Mouse (Mus musculus): ENCODE results near the gene Actn1. TPM values are rescaled to one million over a fixed set of nuclear protein-coding genes. Genes with fewer than 3 reads are reported as not detected.

Gene Actn1
- polyA plus RNA-seq, 1 experiment from 2014 or later: 28.7 TPM

DNA sequence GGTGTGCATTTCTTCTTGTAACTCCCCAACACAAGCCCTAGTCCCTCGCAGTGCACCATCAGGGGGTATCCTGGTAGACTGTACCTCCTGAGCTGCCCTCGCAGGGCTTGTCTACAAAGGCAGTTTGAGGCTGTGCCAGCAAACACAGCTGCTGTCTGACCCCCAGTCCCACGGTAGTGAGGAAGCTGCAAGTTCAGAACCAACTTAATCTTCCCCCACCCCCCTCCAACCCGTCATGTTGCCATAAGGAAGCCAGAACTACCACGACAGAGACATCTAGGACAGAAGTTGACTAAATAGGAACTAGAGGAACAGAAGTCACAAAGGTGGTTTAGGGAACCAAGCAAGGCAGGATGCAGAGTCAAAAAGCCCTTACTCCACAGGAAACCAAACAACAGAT, 28.9 kb downstream of the Actn1 start:
- Histone ChIP-seq H3K4me2 (replicated peaks; ENCODE audit: low read depth) (no peak overlapping the region; the same call in 1 of the 2 replicates), H3K4me3 (ENCODE audit: low read depth, low read length) (no peak overlapping the region), H3K9ac (ENCODE audit: low read depth, low read length) (0 out of 2 replicates have a peak overlapping the region, but pooled peaks have one; percentile 13), H3K27ac (ENCODE audit: low read depth, low read length) (peak overlapping the region; percentile 92), H3K27me3 (replicated peaks; ENCODE audit: control insufficient read depth, insufficient read depth, low read length) (no peaks in the 10 kb centered on the region), H3K4me1 (replicated peaks; ENCODE audit: control insufficient read depth, insufficient read depth, low read length) (peaks cover 44% of the 10 kb centered on the region), H3K36me3 (ENCODE audit: control insufficient read depth, insufficient read depth) (peaks cover 8% of the 10 kb centered on the region; the same call in 1 of the 2 replicates), H3K9me3 (ENCODE audit: control insufficient read depth) (no peaks in the 10 kb centered on the region)
- ATAC-seq: no peak
- WGBS: 15% methylated on average over 5 of the region's 5 CpGs
- no peak for TF ChIP-seq CTCF (IDR thresholded peaks at IDR 0.05; ENCODE audit: low read depth)

GRCm38 (mm10) chr12:80230854-80231253, 29.3 kb downstream of the Actn1 start:
- Histone ChIP-seq H3K4me2 (replicated peaks; ENCODE audit: low read depth) (peak overlapping the region; percentile 52), H3K4me1 (replicated peaks; ENCODE audit: control insufficient read depth, insufficient read depth, low read length) (peaks cover 47% of the 10 kb centered on the region), H3K36me3 (ENCODE audit: control insufficient read depth, insufficient read depth) (peaks cover 8% of the 10 kb centered on the region; the same call in 1 of the 2 replicates), H3K27me3 (replicated peaks; ENCODE audit: control insufficient read depth, insufficient read depth, low read length) (no peaks in the 10 kb centered on the region), H3K4me3 (ENCODE audit: low read depth, low read length) (no peak overlapping the region), H3K9ac (ENCODE audit: low read depth, low read length) (0 out of 2 replicates have a peak overlapping the region, but pooled peaks have one; percentile 13), H3K27ac (ENCODE audit: low read depth, low read length) (peak overlapping the region; percentile 92), H3K9me3 (ENCODE audit: control insufficient read depth) (no peaks in the 10 kb centered on the region)
- no peak for TF ChIP-seq CTCF (IDR thresholded peaks at IDR 0.05; ENCODE audit: low read depth)
- no peak for ATAC-seq
- WGBS: 36% methylated on average over 5 of the region's 5 CpGs

GRCm38 (mm10) chr12:80230111-80230700, 30.0 kb downstream of the Actn1 start:
- no peaks in the 10 kb centered on the region for H3K27me3 ChIP-seq (replicated peaks; ENCODE audit: control insufficient read depth, insufficient read depth, low read length)
- peaks cover 48% of the 10 kb centered on the region for H3K4me1 ChIP-seq (replicated peaks; ENCODE audit: control insufficient read depth, insufficient read depth, low read length)
- 3% methylated on average over 10 of the region's 10 CpGs for WGBS
- peak; percentile 85 for ATAC-seq
- H3K27ac ChIP-seq (ENCODE audit: low read depth, low read length): peak overlapping the region; percentile 92
- H3K9ac ChIP-seq (ENCODE audit: low read depth, low read length): no peak overlapping the region
- H3K4me3 ChIP-seq (ENCODE audit: low read depth, low read length): no peak overlapping the region
- H3K36me3 ChIP-seq (ENCODE audit: control insufficient read depth, insufficient read depth): peaks cover 10% of the 10 kb centered on the region; the same call in 1 of the 2 replicates
- peak; percentile 63 for TF ChIP-seq CTCF (IDR thresholded peaks at IDR 0.05; ENCODE audit: low read depth)
- H3K4me2 ChIP-seq (replicated peaks; ENCODE audit: low read depth): peak overlapping the region; percentile 52
- H3K9me3 ChIP-seq (ENCODE audit: control insufficient read depth): no peaks in the 10 kb centered on the region

DNA sequence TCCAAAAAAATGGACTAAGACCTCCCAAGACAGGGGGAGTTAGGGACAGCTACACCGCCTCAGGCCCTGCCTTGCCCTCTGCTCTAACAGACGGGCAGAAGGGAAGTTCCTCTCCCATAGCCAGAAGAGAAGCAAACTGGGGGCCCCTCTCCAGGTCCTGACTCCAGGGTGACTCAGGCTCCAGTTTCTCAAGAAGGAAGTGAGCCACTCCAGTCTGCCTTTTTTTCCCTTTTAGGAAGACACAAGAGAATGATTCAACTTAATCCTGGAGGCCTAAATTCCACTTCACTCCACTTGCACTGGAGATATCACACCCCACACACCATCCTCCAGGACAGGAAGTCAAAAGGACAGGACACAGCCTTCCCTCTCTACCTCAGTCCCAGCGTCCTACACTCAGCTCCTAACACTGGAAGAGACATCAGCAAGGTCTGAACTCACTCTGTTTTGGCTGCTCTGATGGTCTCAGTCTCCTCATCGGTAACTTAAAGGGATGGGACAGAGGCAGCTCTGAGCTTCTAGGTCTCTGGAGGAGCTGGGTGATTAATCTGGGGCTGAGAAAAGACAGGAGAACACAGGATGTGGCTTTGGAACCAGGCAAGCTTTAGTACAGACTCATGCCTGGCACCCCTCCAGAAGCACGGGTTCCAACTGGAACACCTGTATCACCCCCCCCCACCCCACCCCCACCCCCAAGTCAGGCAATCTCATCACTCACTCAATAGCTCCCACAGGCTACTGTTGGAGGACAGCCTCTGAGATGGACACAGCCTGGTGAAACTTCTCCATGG, 31.0 kb downstream of the Actn1 start:
- Histone ChIP-seq H3K9me3 (ENCODE audit: control insufficient read depth) (no peaks in the 10 kb centered on the region), H3K9ac (ENCODE audit: low read depth, low read length) (peak overlapping the region; percentile 17; the same call in 1 of the 2 replicates), H3K4me2 (replicated peaks; ENCODE audit: low read depth) (peak overlapping the region; percentile 52; the same call in 1 of the 2 replicates), H3K27ac (ENCODE audit: low read depth, low read length) (peak overlapping the region; percentile 92), H3K4me1 (replicated peaks; ENCODE audit: control insufficient read depth, insufficient read depth, low read length) (peaks cover 51% of the 10 kb centered on the region), H3K36me3 (ENCODE audit: control insufficient read depth, insufficient read depth) (0 out of 2 replicates have a peak, but pooled peaks cover 2% of the 10 kb centered on the region), H3K4me3 (ENCODE audit: low read depth, low read length) (no peak overlapping the region), H3K27me3 (replicated peaks; ENCODE audit: control insufficient read depth, insufficient read depth, low read length) (no peaks in the 10 kb centered on the region)
- WGBS: 25% methylated on average over 5 of the region's 5 CpGs
- no peak for TF ChIP-seq CTCF (IDR thresholded peaks at IDR 0.05; ENCODE audit: low read depth)
- peak; percentile 18; the same call in 1 of the 2 replicates for ATAC-seq

DNA sequence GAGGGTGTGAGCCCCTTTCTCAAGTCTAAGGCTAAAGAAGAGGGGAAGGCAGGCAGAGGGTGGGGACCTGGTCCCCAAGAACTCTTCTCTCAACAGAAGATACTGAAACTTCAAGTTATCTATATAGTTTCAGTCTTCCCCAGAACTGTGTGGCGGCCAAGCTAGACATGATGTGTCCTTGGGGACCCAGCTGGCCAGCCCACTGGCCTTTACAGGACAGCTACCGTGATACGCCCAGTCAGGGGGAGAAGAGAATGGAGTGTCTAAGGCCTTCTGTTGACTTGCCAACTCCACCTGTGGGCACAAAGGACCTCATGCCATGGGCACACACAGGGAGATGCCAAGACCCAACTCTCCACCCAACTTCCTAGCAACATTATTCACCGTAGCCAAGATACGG, 31.8 kb downstream of the Actn1 start:
- H3K4me1 ChIP-seq (replicated peaks; ENCODE audit: control insufficient read depth, insufficient read depth, low read length): peaks cover 57% of the 10 kb centered on the region

GRCm38 (mm10) chr12:80227835-80228234, 32.3 kb downstream of the Actn1 start:
- no peak overlapping the region; the same call in 1 of the 2 replicates for H3K9ac ChIP-seq (ENCODE audit: low read depth, low read length)
- H3K27ac ChIP-seq (ENCODE audit: low read depth, low read length): 0 out of 2 replicates have a peak overlapping the region, but pooled peaks have one; percentile 54
- H3K4me2 ChIP-seq (replicated peaks; ENCODE audit: low read depth): no peak overlapping the region
- H3K4me1 ChIP-seq (replicated peaks; ENCODE audit: control insufficient read depth, insufficient read depth, low read length): peaks cover 62% of the 10 kb centered on the region
- no peaks in the 10 kb centered on the region for H3K27me3 ChIP-seq (replicated peaks; ENCODE audit: control insufficient read depth, insufficient read depth, low read length)
- ATAC-seq: no peak
- H3K36me3 ChIP-seq (ENCODE audit: control insufficient read depth, insufficient read depth): 0 out of 2 replicates have a peak, but pooled peaks cover 2% of the 10 kb centered on the region
- no peak for TF ChIP-seq CTCF (IDR thresholded peaks at IDR 0.05; ENCODE audit: low read depth)
- no peaks in the 10 kb centered on the region for H3K9me3 ChIP-seq (ENCODE audit: control insufficient read depth)
- no peak overlapping the region for H3K4me3 ChIP-seq (ENCODE audit: low read depth, low read length)
- WGBS: 51% methylated on average over 3 of the region's 3 CpGs

More for the DNA sequence above, 31.8 kb downstream of the Actn1 start:
- Histone ChIP-seq H3K27ac (ENCODE audit: low read depth, low read length) (peak overlapping the region; percentile 92; the same call in 1 of the 2 replicates), H3K4me2 (replicated peaks; ENCODE audit: low read depth) (no peak overlapping the region), H3K27me3 (replicated peaks; ENCODE audit: control insufficient read depth, insufficient read depth, low read length) (no peaks in the 10 kb centered on the region), H3K36me3 (ENCODE audit: control insufficient read depth, insufficient read depth) (0 out of 2 replicates have a peak, but pooled peaks cover 2% of the 10 kb centered on the region), H3K9ac (ENCODE audit: low read depth, low read length) (no peak overlapping the region), H3K4me3 (ENCODE audit: low read depth, low read length) (no peak overlapping the region), H3K9me3 (ENCODE audit: control insufficient read depth) (no peaks in the 10 kb centered on the region)
- no peak for TF ChIP-seq CTCF (IDR thresholded peaks at IDR 0.05; ENCODE audit: low read depth)
- 75% methylated on average over 5 of the region's 5 CpGs for WGBS
- no peak for ATAC-seq
